In genomic region chr14:21086827-21087351, GRCm38 (mm10) we compare ENCODE assay signal across 10 mouse cellular contexts. TPM values are rescaled to one million over a fixed set of nuclear protein-coding genes. Genes with fewer than 3 reads are reported as not detected.
DNase-seq lines count a peak whose midpoint lies in the region; ATAC-seq and TF ChIP-seq lines count a peak whose summit lies in the region.
"Had no signal": no experiment of that assay in that cellular context is flagged by ENCODE, and none has a peak within 500 bp of the region (broad histone marks: within the 10 kb centered on the region; RNA-seq: fewer than 3 reads in every experiment).

No protein-coding gene starts in this region.

- H3K9me3 ChIP-seq in forebrain, embryonic 10.5 days: no peaks in the 10 kb centered on the region
- no peaks in the 10 kb centered on the region for H3K9me3 ChIP-seq in forebrain, embryonic 13.5 days (replicated peaks)
- no peaks in the 10 kb centered on the region for H3K9me3 ChIP-seq in embryonic facial prominence, embryonic 14.5 days (ENCODE audit: control insufficient read depth, low read length)
- H3K9me3 ChIP-seq in liver, embryonic 12.5 days (replicated peaks): no peaks in the 10 kb centered on the region
- no peaks in the 10 kb centered on the region for H3K9me3 ChIP-seq in midbrain, embryonic 11.5 days (ENCODE audit: control insufficient read depth, low read length)
- H3K9me3 ChIP-seq: midbrain, embryonic 13.5 days had no signal

- no peak for TF ChIP-seq CTCF in layer of hippocampus, adult 2 months (conservative IDR thresholded peaks at IDR 0.05)

- no peak for ATAC-seq in forebrain, embryonic 13.5 days
- peak; percentile 67 for ATAC-seq in embryonic facial prominence, embryonic 14.5 days (ENCODE audit: low read depth)
- no peak for ATAC-seq in liver, embryonic 12.5 days
- no peak for ATAC-seq in midbrain, embryonic 11.5 days (ENCODE audit: low FRiP score)
- ATAC-seq: midbrain, embryonic 13.5 days had no signal

- H3K4me2 ChIP-seq in forebrain, embryonic 13.5 days: no peak overlapping the region
- peak overlapping the region; percentile 23 for H3K4me2 ChIP-seq in embryonic facial prominence, embryonic 14.5 days (ENCODE audit: low read depth, low read length)
- H3K4me2 ChIP-seq in liver, embryonic 12.5 days: no peak overlapping the region
- no peak overlapping the region for H3K4me2 ChIP-seq in midbrain, embryonic 11.5 days
- H3K4me2 ChIP-seq: midbrain, embryonic 13.5 days had no signal

- H3K9ac ChIP-seq in forebrain, embryonic 13.5 days: no peak overlapping the region
- peak overlapping the region; percentile 16; the same call in 1 of the 2 replicates for H3K9ac ChIP-seq in embryonic facial prominence, embryonic 14.5 days (ENCODE audit: low read depth, low read length)
- no peak overlapping the region for H3K9ac ChIP-seq in liver, embryonic 12.5 days
- H3K9ac ChIP-seq in midbrain, embryonic 11.5 days (ENCODE audit: low read length): no peak overlapping the region
- H3K9ac ChIP-seq: midbrain, embryonic 13.5 days had no signal

- 57% methylated on average over 7 of the region's 7 CpGs for WGBS in forebrain, embryonic 10.5 days
- 65% methylated on average over 7 of the region's 7 CpGs for WGBS in forebrain, embryonic 13.5 days
- WGBS in embryonic facial prominence, embryonic 14.5 days: 17% methylated on average over 7 of the region's 7 CpGs
- WGBS in liver, embryonic 12.5 days (ENCODE audit: insufficient replicate concordance): 55% methylated on average over 7 of the region's 7 CpGs
- 60% methylated on average over 7 of the region's 7 CpGs for WGBS in midbrain, embryonic 11.5 days

- peak overlapping the region; percentile 67 for H3K27ac ChIP-seq in forebrain, embryonic 10.5 days
- H3K27ac ChIP-seq in forebrain, embryonic 13.5 days: no peak overlapping the region
- peak overlapping the region; percentile 52; the same call in 1 of the 2 replicates for H3K27ac ChIP-seq in layer of hippocampus, adult 2 months
- H3K27ac ChIP-seq in embryonic facial prominence, embryonic 14.5 days (replicated peaks; ENCODE audit: low read depth, low read length): peak overlapping the region; percentile 94
- peak overlapping the region; percentile 38; the same call in 1 of the 2 replicates for H3K27ac ChIP-seq in liver, embryonic 12.5 days
- H3K27ac ChIP-seq in midbrain, embryonic 11.5 days (ENCODE audit: low read depth, low read length): no peak overlapping the region
- H3K27ac ChIP-seq: midbrain, embryonic 13.5 days had no signal

- H3K27me3 ChIP-seq in forebrain, embryonic 10.5 days (ENCODE audit: poor library complexity, severe bottlenecking): no peaks in the 10 kb centered on the region
- no peaks in the 10 kb centered on the region for H3K27me3 ChIP-seq in forebrain, embryonic 13.5 days
- H3K27me3 ChIP-seq in embryonic facial prominence, embryonic 14.5 days (replicated peaks; ENCODE audit: control insufficient read depth, insufficient read depth, low read length): no peaks in the 10 kb centered on the region
- no peaks in the 10 kb centered on the region for H3K27me3 ChIP-seq in liver, embryonic 12.5 days (replicated peaks)
- no peaks in the 10 kb centered on the region for H3K27me3 ChIP-seq in midbrain, embryonic 11.5 days (ENCODE audit: control insufficient read depth, insufficient read depth, low read length)
- H3K27me3 ChIP-seq: midbrain, embryonic 13.5 days had no signal

- no peak overlapping the region for H3K4me3 ChIP-seq in forebrain, embryonic 10.5 days
- H3K4me3 ChIP-seq in forebrain, embryonic 13.5 days: no peak overlapping the region
- no peak overlapping the region for H3K4me3 ChIP-seq in layer of hippocampus, adult 2 months
- no peak overlapping the region for H3K4me3 ChIP-seq in embryonic facial prominence, embryonic 14.5 days (ENCODE audit: low read depth, low read length)
- H3K4me3 ChIP-seq in liver, embryonic 12.5 days: no peak overlapping the region
- H3K4me3 ChIP-seq in midbrain, embryonic 11.5 days (ENCODE audit: low read depth, low read length): no peak overlapping the region
- H3K4me3 ChIP-seq: midbrain, embryonic 13.5 days had no signal

- H3K36me3 ChIP-seq in forebrain, embryonic 10.5 days (replicated peaks): peaks cover 6% of the 10 kb centered on the region
- H3K36me3 ChIP-seq in forebrain, embryonic 13.5 days (ENCODE audit: poor library complexity, severe bottlenecking): no peaks in the 10 kb centered on the region
- H3K36me3 ChIP-seq in embryonic facial prominence, embryonic 14.5 days (ENCODE audit: control insufficient read depth, insufficient read depth, low read length): no peaks in the 10 kb centered on the region
- peaks cover 1% of the 10 kb centered on the region for H3K36me3 ChIP-seq in liver, embryonic 12.5 days
- H3K36me3 ChIP-seq in midbrain, embryonic 11.5 days (ENCODE audit: control insufficient read depth, insufficient read depth, low read length): no peaks in the 10 kb centered on the region
- H3K36me3 ChIP-seq: midbrain, embryonic 13.5 days had no signal

- no peak for DNase-seq in forebrain, embryonic 10.5 days (ENCODE audit: extremely low spot score, low spot score)
- no peak for DNase-seq in layer of hippocampus, adult 2 months (ENCODE audit: low spot score in 2 of 2)
- DNase-seq in layer of hippocampus, postnatal 36 days: no peak
- DNase-seq in embryonic facial prominence, embryonic 14.5 days (ENCODE audit: low spot score): peak; percentile 84
- DNase-seq in ovary, postnatal 36 days (ENCODE audit: low spot score): no peak
- DNase-seq in midbrain, embryonic 11.5 days (ENCODE audit: low spot score, missing footprints): no peak
- DNase-seq: cerebellum, adult 9-10 months had no signal

- peaks cover 23% of the 10 kb centered on the region for H3K4me1 ChIP-seq in forebrain, embryonic 10.5 days
- 0 out of 2 replicates have a peak, but pooled peaks cover 9% of the 10 kb centered on the region for H3K4me1 ChIP-seq in forebrain, embryonic 13.5 days
- H3K4me1 ChIP-seq in embryonic facial prominence, embryonic 14.5 days (ENCODE audit: control insufficient read depth, insufficient read depth, low read length): peaks cover 33% of the 10 kb centered on the region
- peaks cover 76% of the 10 kb centered on the region for H3K4me1 ChIP-seq in liver, embryonic 12.5 days
- no peaks in the 10 kb centered on the region for H3K4me1 ChIP-seq in midbrain, embryonic 11.5 days (ENCODE audit: control insufficient read depth, insufficient read depth, low read length)
- H3K4me1 ChIP-seq: midbrain, embryonic 13.5 days had no signal

RNA-seq across cellular contexts. Expression of gene Adk, which starts 34.5 kb away (rescaled TPM):
- 171 and 172 TPM in 2 replicates for polyA plus RNA-seq in forebrain, embryonic 10.5 days (2016; fragmentation: Nextera tagmentation; extraction: Ambion mirVana)
- polyA plus RNA-seq in forebrain, embryonic 13.5 days (2015; fragmentation: Nextera tagmentation; extraction: Ambion mirVana): 104 and 105 TPM in 2 replicates
- total RNA-seq in layer of hippocampus, adult 2 months (2021): 10 to 100 TPM; 62.5 to 72.3 TPM
- total RNA-seq in layer of hippocampus, postnatal 36 days (2021): 10 to 100 TPM; 62.6 to 77.3 TPM
- 131 and 133 TPM in 2 replicates for polyA plus RNA-seq in embryonic facial prominence, embryonic 14.5 days (2014; fragmentation: Nextera tagmentation; extraction: Ambion mirVana)
- 195 and 206 TPM in 2 replicates for polyA plus RNA-seq in liver, embryonic 12.5 days (2016; fragmentation: Nextera tagmentation; extraction: Ambion mirVana)
- 112 and 120 TPM in 2 replicates for polyA plus RNA-seq in midbrain, embryonic 11.5 days (2014; fragmentation: Nextera tagmentation; extraction: Ambion mirVana)

RNA-seq across cellular contexts. Expression of gene Ap3m1, which starts 34.6 kb away (rescaled TPM):
- 99.9 and 101 TPM in 2 replicates for polyA plus RNA-seq in forebrain, embryonic 10.5 days (2016; fragmentation: Nextera tagmentation; extraction: Ambion mirVana)
- polyA plus RNA-seq in forebrain, embryonic 13.5 days (2015; fragmentation: Nextera tagmentation; extraction: Ambion mirVana): 107 and 125 TPM in 2 replicates
- 10 to 100 TPM; 67.0 to 70.9 TPM for total RNA-seq in layer of hippocampus, adult 2 months (2021)
- total RNA-seq in layer of hippocampus, postnatal 36 days (2021): 10 to 100 TPM; 76.3 to 78.0 TPM
- 86.4 and 94.2 TPM in 2 replicates for polyA plus RNA-seq in embryonic facial prominence, embryonic 14.5 days (2014; fragmentation: Nextera tagmentation; extraction: Ambion mirVana)
- polyA plus RNA-seq in liver, embryonic 12.5 days (2016; fragmentation: Nextera tagmentation; extraction: Ambion mirVana): 42.9 and 43.4 TPM in 2 replicates
- polyA plus RNA-seq in midbrain, embryonic 11.5 days (2014; fragmentation: Nextera tagmentation; extraction: Ambion mirVana): 143 and 159 TPM in 2 replicates

Comparison
In these comparisons a context has a peak if more than half of its experiments do, and no peak if none do; other contexts are left out.
1. H3K27ac ChIP-seq: peak in forebrain, embryonic 10.5 days (single experiment), layer of hippocampus, adult 2 months (single experiment), embryonic facial prominence, embryonic 14.5 days (single experiment) and liver, embryonic 12.5 days (single experiment); none in forebrain, embryonic 13.5 days (single experiment) and midbrain, embryonic 11.5 days (single experiment).